Mouse (Mus musculus): Measurements from ENCODE around the gene Mprip. TPM values are rescaled to one million over a fixed set of nuclear protein-coding genes. Genes with fewer than 3 reads are reported as not detected.

Mprip gene
- total and polyA plus RNA-seq, 2 experiments from 2014 or later: 35.9 to 135 TPM

DNA sequence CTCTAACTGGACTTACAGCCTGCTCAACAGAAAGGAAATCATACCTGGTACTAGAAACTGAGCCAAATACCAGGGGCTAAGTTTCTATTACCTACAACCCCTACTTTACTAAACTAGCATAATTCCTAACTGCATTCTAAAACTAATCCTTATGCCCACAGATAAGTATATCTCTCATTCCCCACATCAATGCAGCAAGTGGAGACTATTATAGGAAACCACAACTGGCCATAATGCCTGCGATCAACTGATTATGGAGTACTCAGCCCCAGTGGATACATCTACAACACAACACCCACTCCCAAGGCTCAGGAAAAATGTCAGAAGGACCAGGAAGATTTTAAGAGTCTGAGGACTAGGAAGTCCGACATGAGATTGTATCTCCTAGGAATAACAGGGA, 7.6 kb upstream of the Mprip start:
- Histone ChIP-seq H3K27me3 (ENCODE audit: control insufficient read depth, insufficient read depth, low read length) (no peaks in the 10 kb centered on the region), H3K9me3 (replicated peaks; ENCODE audit: control insufficient read depth, low read length) (no peaks in the 10 kb centered on the region), H3K36me3 (replicated peaks; ENCODE audit: control insufficient read depth, insufficient read depth, low read length) (no peaks in the 10 kb centered on the region), H3K27ac (ENCODE audit: low read depth) (no peak overlapping the region), H3K4me2 (ENCODE audit: low read depth, low read length) (no peak overlapping the region), H3K4me3 (ENCODE audit: low read depth, low read length) (no peak overlapping the region), H3K4me1 (ENCODE audit: control insufficient read depth, insufficient read depth) (peaks cover 19% of the 10 kb centered on the region), H3K9ac (replicated peaks; ENCODE audit: low read depth, low read length) (no peak overlapping the region)
- TF ChIP-seq EP300 (IDR thresholded peaks at IDR 0.05; ENCODE audit: low read depth) (no peak), CTCF (IDR thresholded peaks at IDR 0.05; ENCODE audit: low read depth) (no peak)
- no peak for DNase-seq (ENCODE audit: low spot score)
- no peak for ATAC-seq (ENCODE audit: insufficient read depth, low read depth)
- WGBS: 89% methylated on average over 2 of the region's 2 CpGs

DNA sequence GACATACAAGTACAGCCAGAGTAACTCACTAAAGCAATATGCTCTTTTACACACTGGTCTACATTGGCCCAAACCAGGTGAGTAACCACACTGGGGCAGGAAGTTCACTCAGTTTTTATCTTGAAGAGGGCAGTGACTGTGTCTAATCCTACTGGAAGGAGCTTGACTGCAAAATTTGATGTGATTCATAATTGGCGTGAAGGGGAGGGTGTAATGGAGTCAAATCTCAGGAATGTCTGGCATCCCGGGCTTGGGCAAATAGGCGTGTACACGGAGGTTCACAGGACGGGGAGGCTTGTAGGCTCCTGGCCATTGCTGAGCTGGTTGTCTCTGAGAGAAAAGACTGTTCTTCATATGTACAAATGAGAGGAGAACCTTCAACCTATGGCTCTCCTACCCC, 5.8 kb upstream of the Mprip start:
- no peak overlapping the region for H3K9ac ChIP-seq (replicated peaks; ENCODE audit: low read depth, low read length)
- H3K4me2 ChIP-seq (ENCODE audit: low read depth, low read length): no peak overlapping the region
- no peaks in the 10 kb centered on the region for H3K27me3 ChIP-seq (ENCODE audit: control insufficient read depth, insufficient read depth, low read length)
- ATAC-seq (ENCODE audit: insufficient read depth, low read depth): 0 out of 2 replicates have a peak, but pooled peaks have one; percentile 17
- no peak overlapping the region for H3K4me3 ChIP-seq (ENCODE audit: low read depth, low read length)
- no peak for DNase-seq (ENCODE audit: low spot score)
- 6% methylated on average over 5 of the region's 5 CpGs for WGBS
- H3K4me1 ChIP-seq (ENCODE audit: control insufficient read depth, insufficient read depth): peaks cover 19% of the 10 kb centered on the region
- H3K36me3 ChIP-seq (replicated peaks; ENCODE audit: control insufficient read depth, insufficient read depth, low read length): no peaks in the 10 kb centered on the region
- peak overlapping the region; percentile 64; the same call in 1 of the 2 replicates for H3K27ac ChIP-seq (ENCODE audit: low read depth)
- TF ChIP-seq EP300 (IDR thresholded peaks at IDR 0.05; ENCODE audit: low read depth) (no peak), CTCF (IDR thresholded peaks at IDR 0.05; ENCODE audit: low read depth) (no peak)
- H3K9me3 ChIP-seq (replicated peaks; ENCODE audit: control insufficient read depth, low read length): no peaks in the 10 kb centered on the region

DNA sequence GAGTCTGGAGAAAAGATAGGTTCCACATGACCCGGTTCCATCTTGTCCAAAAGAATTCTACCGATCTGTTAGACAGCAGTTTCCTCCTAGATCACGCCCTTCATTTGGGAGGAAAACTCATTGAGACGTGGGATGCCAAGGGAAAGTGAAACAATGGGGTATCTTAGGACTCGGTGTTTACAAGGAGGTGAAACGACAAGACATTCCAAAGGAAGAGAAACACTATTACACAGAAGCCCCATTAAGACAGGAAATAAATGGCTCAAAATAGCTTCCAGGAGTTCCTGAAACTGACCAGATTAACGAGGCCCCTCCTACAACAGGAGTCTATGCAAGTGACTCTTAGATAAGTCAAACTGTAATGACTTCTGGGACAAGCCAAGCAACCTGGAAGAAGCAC, 5.1 kb upstream of the Mprip start:
- no peaks in the 10 kb centered on the region for H3K36me3 ChIP-seq (replicated peaks; ENCODE audit: control insufficient read depth, insufficient read depth, low read length)
- no peak overlapping the region for H3K9ac ChIP-seq (replicated peaks; ENCODE audit: low read depth, low read length)
- H3K4me3 ChIP-seq (ENCODE audit: low read depth, low read length): no peak overlapping the region
- H3K9me3 ChIP-seq (replicated peaks; ENCODE audit: control insufficient read depth, low read length): no peaks in the 10 kb centered on the region
- DNase-seq (ENCODE audit: low spot score) (no peak), ATAC-seq (ENCODE audit: insufficient read depth, low read depth) (peak; percentile 33)
- H3K4me1 ChIP-seq (ENCODE audit: control insufficient read depth, insufficient read depth): peaks cover 19% of the 10 kb centered on the region
- TF ChIP-seq EP300 (IDR thresholded peaks at IDR 0.05; ENCODE audit: low read depth) (no peak), CTCF (IDR thresholded peaks at IDR 0.05; ENCODE audit: low read depth) (no peak)
- 49% methylated on average over 7 of the region's 7 CpGs for WGBS
- H3K27me3 ChIP-seq (ENCODE audit: control insufficient read depth, insufficient read depth, low read length): no peaks in the 10 kb centered on the region
- H3K27ac ChIP-seq (ENCODE audit: low read depth): peak overlapping the region; percentile 64
- no peak overlapping the region for H3K4me2 ChIP-seq (ENCODE audit: low read depth, low read length)

GRCm38 (mm10) chr11:59661601-59662248, 620 bp downstream of the Mprip start:
- 4% methylated on average over 28 of the region's 28 CpGs for WGBS
- Histone ChIP-seq H3K4me3 (ENCODE audit: low read depth, low read length) (peak overlapping the region; percentile 82), H3K36me3 (replicated peaks; ENCODE audit: control insufficient read depth, insufficient read depth, low read length) (no peaks in the 10 kb centered on the region), H3K27ac (ENCODE audit: low read depth) (peak overlapping the region; percentile 97), H3K4me2 (ENCODE audit: low read depth, low read length) (peak overlapping the region; percentile 93), H3K9me3 (replicated peaks; ENCODE audit: control insufficient read depth, low read length) (no peaks in the 10 kb centered on the region), H3K9ac (replicated peaks; ENCODE audit: low read depth, low read length) (peak overlapping the region; percentile 89), H3K4me1 (ENCODE audit: control insufficient read depth, insufficient read depth) (peaks cover 37% of the 10 kb centered on the region), H3K27me3 (ENCODE audit: control insufficient read depth, insufficient read depth, low read length) (no peaks in the 10 kb centered on the region)
- DNase-seq (ENCODE audit: low spot score) (no peak), ATAC-seq (ENCODE audit: insufficient read depth, low read depth) (no peak)
- TF ChIP-seq EP300 (IDR thresholded peaks at IDR 0.05; ENCODE audit: low read depth) (no peak), CTCF (IDR thresholded peaks at IDR 0.05; ENCODE audit: low read depth) (no peak)

GRCm38 (mm10) chr11:59662249-59662788, 1.2 kb downstream of the Mprip start:
- Histone ChIP-seq H3K27me3 (ENCODE audit: control insufficient read depth, insufficient read depth, low read length) (no peaks in the 10 kb centered on the region), H3K9ac (replicated peaks; ENCODE audit: low read depth, low read length) (peak overlapping the region; percentile 89), H3K4me1 (ENCODE audit: control insufficient read depth, insufficient read depth) (peaks cover 37% of the 10 kb centered on the region), H3K4me2 (ENCODE audit: low read depth, low read length) (peak overlapping the region; percentile 93), H3K9me3 (replicated peaks; ENCODE audit: control insufficient read depth, low read length) (no peaks in the 10 kb centered on the region), H3K4me3 (ENCODE audit: low read depth, low read length) (peak overlapping the region; percentile 82), H3K36me3 (replicated peaks; ENCODE audit: control insufficient read depth, insufficient read depth, low read length) (no peaks in the 10 kb centered on the region), H3K27ac (ENCODE audit: low read depth) (peak overlapping the region; percentile 97)
- TF ChIP-seq CTCF (IDR thresholded peaks at IDR 0.05; ENCODE audit: low read depth) (no peak), EP300 (IDR thresholded peaks at IDR 0.05; ENCODE audit: low read depth) (no peak)
- DNase-seq (ENCODE audit: low spot score): peak; percentile 96
- ATAC-seq (ENCODE audit: insufficient read depth, low read depth): peak; percentile 96
- 1% methylated on average over 51 of the region's 82 CpGs for WGBS
